Mouse (Mus musculus) liver, embryonic 13.5 days (tissue): ENCODE measurements at regions not wholly inside any gene's neighbourhood (a gene's known extent, or its start where the extent isn't known, plus 50 kb on each side); places are given as distances from the start of the nearest gene placed in this dataset.

Experiments
- ATAC-seq: fragments of 200-750 bp; cut with Nextera tagmentation; 2 replicates; pipeline ENCODE4 v1.8.0; 2017; ENCODE audit warnings: low read depth, mild to moderate bottlenecking, moderate number of reproducible peaks, moderate library complexity
- DNase-seq: peaks from one replicate; pipeline ENCODE4 v3.0.0; 2022
- H3K27ac ChIP-seq: fragments of 300-500 bp; sonication (generic); 2 replicates; pipeline ENCODE4 v1.5.1; 2015; ENCODE audit warnings: moderate library complexity, mild to moderate bottlenecking, inconsistent platforms
- H3K27me3 ChIP-seq: fragments of 300-500 bp; sonication (generic); 2 replicates; pipeline ENCODE4 v1.6.1; 2015; ENCODE audit warnings: mild to moderate bottlenecking, inconsistent platforms
- H3K36me3 ChIP-seq: fragments of 300-500 bp; sonication (generic); 2 replicates; pipeline ENCODE4 v1.6.1; 2015; ENCODE audit warnings: mild to moderate bottlenecking, inconsistent platforms
- H3K4me1 ChIP-seq: fragments of 300-500 bp; sonication (generic); replicated peaks from 2 replicates; pipeline ENCODE4 v1.6.1; 2015; ENCODE audit warnings: inconsistent platforms
- H3K4me2 ChIP-seq: fragments of 300-500 bp; sonication (generic); 2 replicates; pipeline ENCODE4 v1.6.1; 2015; ENCODE audit warnings: inconsistent platforms, mild to moderate bottlenecking, moderate library complexity
- H3K4me3 ChIP-seq: fragments of 300-500 bp; sonication (generic); replicated peaks from 2 replicates; pipeline ENCODE4 v1.5.1; 2015; ENCODE audit warnings: mild to moderate bottlenecking, inconsistent platforms
- H3K9ac ChIP-seq: fragments of 300-500 bp; sonication (generic); 2 replicates; pipeline ENCODE4 v1.6.1; 2015; ENCODE audit warnings: mild to moderate bottlenecking, inconsistent platforms
- H3K9me3 ChIP-seq: fragments of 300-500 bp; sonication (generic); replicated peaks from 2 replicates; pipeline ENCODE4 v1.6.1; 2016; ENCODE audit warnings: inconsistent platforms
- WGBS: fragments of 180-500 bp; shearing (Covaris S2); methylation state at CpG from one replicate; pipeline ENCODE4 v1.1.7; 2015; ENCODE audit not compliant: insufficient replicate concordance; 5-methylcytosine and 5-hydroxymethylcytosine counted together

GRCm38 (mm10) chr10:101486504-101486903 is 194.8 kb upstream of the Mgat4c start:
- no peak for DNase-seq

GRCm38 (mm10) chr10:101490418-101491055 is 190.8 kb upstream of the Mgat4c start:
- Histone ChIP-seq H3K4me2 (no peak overlapping the region), H3K27ac (no peak overlapping the region), H3K27me3 (no peaks in the 10 kb centered on the region), H3K9ac (no peak overlapping the region), H3K9me3 (no peaks in the 10 kb centered on the region), H3K4me3 (no peak overlapping the region), H3K4me1 (no peaks in the 10 kb centered on the region), H3K36me3 (no peaks in the 10 kb centered on the region)
- WGBS = 42% methylated on average over 1 of the region's 1 CpGs
- ATAC-seq (peak; percentile 41; the same call in 1 of the 2 replicates), DNase-seq (no peak)

More at GRCm38 (mm10) chr10:101486504-101486903, 194.8 kb upstream of the Mgat4c start:
- no peak for ATAC-seq
- H3K4me2 ChIP-seq = no peak overlapping the region
- H3K9ac ChIP-seq = no peak overlapping the region
- no peaks in the 10 kb centered on the region for H3K4me1 ChIP-seq
- no peaks in the 10 kb centered on the region for H3K9me3 ChIP-seq
- no peak overlapping the region for H3K27ac ChIP-seq
- H3K36me3 ChIP-seq = no peaks in the 10 kb centered on the region
- no peaks in the 10 kb centered on the region for H3K27me3 ChIP-seq
- H3K4me3 ChIP-seq = no peak overlapping the region

- Histone ChIP-seq H3K36me3 (no peaks in the 10 kb centered on the region), H3K27ac (no peak overlapping the region), H3K9me3 (no peaks in the 10 kb centered on the region), H3K4me2 (no peak overlapping the region), H3K27me3 (no peaks in the 10 kb centered on the region), H3K9ac (no peak overlapping the region), H3K4me3 (no peak overlapping the region), H3K4me1 (no peaks in the 10 kb centered on the region)
- 72% methylated on average over 3 of the region's 3 CpGs for WGBS
- no peak for ATAC-seq
- DNase-seq = no peak
Observed at GRCm38 (mm10) chr10:101515087-101515486, 166.2 kb upstream of the Mgat4c start.

- H3K4me2 ChIP-seq = no peak overlapping the region
- H3K9me3 ChIP-seq = no peaks in the 10 kb centered on the region
- WGBS = 66% methylated on average over 3 of the region's 3 CpGs
- H3K27ac ChIP-seq = no peak overlapping the region
- no peaks in the 10 kb centered on the region for H3K27me3 ChIP-seq
- H3K9ac ChIP-seq = no peak overlapping the region
- ATAC-seq (no peak), DNase-seq (no peak)
- H3K36me3 ChIP-seq = no peaks in the 10 kb centered on the region
- H3K4me1 ChIP-seq = no peaks in the 10 kb centered on the region
- no peak overlapping the region for H3K4me3 ChIP-seq
Observed at GRCm38 (mm10) chr10:101516930-101517329, 164.4 kb upstream of the Mgat4c start.

GRCm38 (mm10) chr10:101532325-101532724 is 149.0 kb upstream of the Mgat4c start:
- Histone ChIP-seq H3K9ac (no peak overlapping the region), H3K9me3 (no peaks in the 10 kb centered on the region), H3K4me1 (no peaks in the 10 kb centered on the region), H3K36me3 (no peaks in the 10 kb centered on the region), H3K4me3 (no peak overlapping the region), H3K27ac (no peak overlapping the region), H3K4me2 (no peak overlapping the region), H3K27me3 (no peaks in the 10 kb centered on the region)
- DNase-seq = no peak
- no peak for ATAC-seq
- WGBS = 53% methylated on average over 2 of the region's 2 CpGs

GRCm38 (mm10) chr10:101544203-101544602 is 137.1 kb upstream of the Mgat4c start:
- DNase-seq = no peak
- no peak overlapping the region for H3K9ac ChIP-seq
- H3K4me2 ChIP-seq = no peak overlapping the region
- 68% methylated on average over 1 of the region's 1 CpGs for WGBS
- H3K4me3 ChIP-seq = no peak overlapping the region
- no peaks in the 10 kb centered on the region for H3K36me3 ChIP-seq
- 0 out of 2 replicates have a peak, but pooled peaks cover 3% of the 10 kb centered on the region for H3K9me3 ChIP-seq
- H3K27me3 ChIP-seq = no peaks in the 10 kb centered on the region
- H3K27ac ChIP-seq = no peak overlapping the region
- no peaks in the 10 kb centered on the region for H3K4me1 ChIP-seq
- ATAC-seq = no peak

- H3K27ac ChIP-seq = no peak overlapping the region
- no peaks in the 10 kb centered on the region for H3K4me1 ChIP-seq
- H3K9ac ChIP-seq = no peak overlapping the region
- no peak overlapping the region for H3K4me3 ChIP-seq
- H3K36me3 ChIP-seq = no peaks in the 10 kb centered on the region
- H3K9me3 ChIP-seq = no peaks in the 10 kb centered on the region
- no peak for ATAC-seq
- H3K27me3 ChIP-seq = no peaks in the 10 kb centered on the region
- DNase-seq = no peak
- H3K4me2 ChIP-seq = no peak overlapping the region
- WGBS = 57% methylated on average over 3 of the region's 3 CpGs
Observed at GRCm38 (mm10) chr10:101550645-101551044, 130.6 kb upstream of the Mgat4c start.
